ENCODE assay signal across 21 mouse cellular contexts in genomic region chr10:84638382-84638781, GRCm38 (mm10). TPM values are rescaled to one million over a fixed set of nuclear protein-coding genes. Genes with fewer than 3 reads are reported as not detected.
DNase-seq lines count a peak whose midpoint lies in the region; ATAC-seq and TF ChIP-seq lines count a peak whose summit lies in the region.
"Had no signal": no experiment of that assay in that cellular context is flagged by ENCODE, and none has a peak within 500 bp of the region (broad histone marks: within the 10 kb centered on the region; RNA-seq: fewer than 3 reads in every experiment).

No protein-coding gene starts in this region.

- no peak overlapping the region for H3K4me3 ChIP-seq in gastrocnemius, adult 2 months
- no peak overlapping the region for H3K4me3 ChIP-seq in heart, embryonic 10.5 days
- no peak overlapping the region for H3K4me3 ChIP-seq in liver, embryonic 13.5 days (replicated peaks)
- no peak overlapping the region for H3K4me3 ChIP-seq in liver, postnatal 0 days (ENCODE audit: low read depth, low read length)
- H3K4me3 ChIP-seq: embryonic facial prominence, embryonic 10.5 days; forebrain, embryonic 13.5 days; hindbrain, embryonic 12.5 days had no signal

- TF ChIP-seq EP300 in liver, postnatal 0 days (IDR thresholded peaks at IDR 0.05; ENCODE audit: low read depth): no peak

- no peaks in the 10 kb centered on the region for H3K4me1 ChIP-seq in heart, embryonic 10.5 days
- H3K4me1 ChIP-seq in liver, embryonic 13.5 days (replicated peaks): peaks cover 19% of the 10 kb centered on the region
- no peaks in the 10 kb centered on the region for H3K4me1 ChIP-seq in liver, postnatal 0 days (ENCODE audit: insufficient read depth)
- H3K4me1 ChIP-seq: embryonic facial prominence, embryonic 10.5 days; forebrain, embryonic 13.5 days; hindbrain, embryonic 12.5 days had no signal

- ATAC-seq in liver, embryonic 13.5 days (ENCODE audit: low read depth): no peak
- ATAC-seq in liver, postnatal 0 days: no peak
- ATAC-seq: activated CD4-positive, CD25-positive, alpha-beta regulatory T cell, adult 4 months; forebrain, embryonic 13.5 days; hindbrain, embryonic 16.5 days; inflammation-experienced regulatory T-cells, adult 6 months; intestine, postnatal 0 days; Patski had no signal

- no peak for TF ChIP-seq CTCF in gastrocnemius, adult 2 months (IDR thresholded peaks at IDR 0.05)
- no peak for TF ChIP-seq CTCF in liver, postnatal 0 days (IDR thresholded peaks at IDR 0.05; ENCODE audit: low read depth)

- WGBS in heart, embryonic 10.5 days: 87% methylated on average over 4 of the region's 4 CpGs
- WGBS in liver, embryonic 13.5 days (ENCODE audit: insufficient replicate concordance): 82% methylated on average over 4 of the region's 4 CpGs
- WGBS in liver, postnatal 0 days (ENCODE audit: insufficient replicate concordance): 86% methylated on average over 4 of the region's 4 CpGs

- H3K27ac ChIP-seq in gastrocnemius, adult 2 months: no peak overlapping the region
- H3K27ac ChIP-seq in heart, embryonic 10.5 days: no peak overlapping the region
- peak overlapping the region; percentile 82 for H3K27ac ChIP-seq in liver, embryonic 13.5 days
- H3K27ac ChIP-seq in liver, postnatal 0 days (ENCODE audit: low read depth): no peak overlapping the region
- H3K27ac ChIP-seq: embryonic facial prominence, embryonic 10.5 days; forebrain, embryonic 13.5 days; hindbrain, embryonic 12.5 days had no signal

- intact Hi-C loops in gastrocnemius, adult 2 months (cut with DNase I): no loop called here

- DNase-seq in gastrocnemius, adult 2 months: peak; percentile 54
- no peak for DNase-seq in gastrocnemius, adult 8-10 months (ENCODE audit: low spot score in 2 of 2)
- peak; percentile 32 for DNase-seq in heart, adult 8-10 months (ENCODE audit: low spot score)
- no peak for DNase-seq in heart, embryonic 10.5 days (ENCODE audit: low spot score)
- no peak for DNase-seq in liver, embryonic 13.5 days
- DNase-seq in liver, postnatal 0 days: no peak
- peak; percentile 43 for DNase-seq in skeletal muscle tissue, adult 2 months (ENCODE audit: low read depth, low spot score)
- no peak for DNase-seq in ovary, postnatal 10 days (ENCODE audit: low spot score)
- DNase-seq: adrenal gland, postnatal 14 days; cerebellum, adult 18-20 months; cerebellum, postnatal 10 days; gastrocnemius, postnatal 25 days; kidney, adult 8-10 months had no signal

- H3K9ac ChIP-seq in liver, embryonic 13.5 days: no peak overlapping the region; the same call in 1 of the 2 replicates
- no peak overlapping the region for H3K9ac ChIP-seq in liver, postnatal 0 days (replicated peaks)
- H3K9ac ChIP-seq: forebrain, embryonic 13.5 days; hindbrain, embryonic 12.5 days had no signal

- H3K4me2 ChIP-seq in liver, embryonic 13.5 days: no peak overlapping the region
- no peak overlapping the region for H3K4me2 ChIP-seq in liver, postnatal 0 days (ENCODE audit: low read depth, low read length)
- H3K4me2 ChIP-seq: forebrain, embryonic 13.5 days; hindbrain, embryonic 12.5 days had no signal

- H3K36me3 ChIP-seq in heart, embryonic 10.5 days: peaks cover 65% of the 10 kb centered on the region
- H3K36me3 ChIP-seq in liver, embryonic 13.5 days: peaks cover 41% of the 10 kb centered on the region
- peaks cover 41% of the 10 kb centered on the region for H3K36me3 ChIP-seq in liver, postnatal 0 days (replicated peaks; ENCODE audit: insufficient read depth, low read length)

- H3K27me3 ChIP-seq in heart, embryonic 10.5 days (ENCODE audit: insufficient read depth, poor library complexity, severe bottlenecking): no peaks in the 10 kb centered on the region
- H3K27me3 ChIP-seq in liver, embryonic 13.5 days: no peaks in the 10 kb centered on the region
- H3K27me3 ChIP-seq in liver, postnatal 0 days (ENCODE audit: insufficient read depth, low read length): no peaks in the 10 kb centered on the region
- H3K27me3 ChIP-seq: forebrain, embryonic 13.5 days; hindbrain, embryonic 12.5 days; Patski had no signal

- no peaks in the 10 kb centered on the region for H3K9me3 ChIP-seq in heart, embryonic 10.5 days
- no peaks in the 10 kb centered on the region for H3K9me3 ChIP-seq in liver, embryonic 13.5 days (replicated peaks)
- no peaks in the 10 kb centered on the region for H3K9me3 ChIP-seq in liver, postnatal 0 days (ENCODE audit: low read length)
- H3K9me3 ChIP-seq: embryonic facial prominence, embryonic 10.5 days; forebrain, embryonic 13.5 days; hindbrain, embryonic 12.5 days had no signal

RNA-seq across cellular contexts. Expression of gene Polr3b, which starts 16.3 kb away (rescaled TPM):
- total RNA-seq in gastrocnemius, adult 2 months (2021): 10 to 100 TPM in 1 of 2 experiments, 1 to 10 TPM in 1; 9.3 to 13.3 TPM
- total RNA-seq in gastrocnemius, adult 8-10 months (2022): 1 to 10 TPM; 8.6 to 9.5 (median 8.7) TPM
- total RNA-seq in heart, adult 8-10 months (2022): 10 to 100 TPM; 10.7 to 11.6 (median 11.0) TPM
- 15.6 and 15.8 TPM in 2 replicates for polyA plus RNA-seq in heart, embryonic 10.5 days (2016; fragmentation: Nextera tagmentation; extraction: Ambion mirVana)
- 5.7 and 8.4 TPM in 2 replicates for polyA plus RNA-seq in liver, embryonic 13.5 days (2015; fragmentation: Nextera tagmentation; extraction: Ambion mirVana)
- polyA plus RNA-seq in liver, postnatal 0 days (2015; fragmentation: Nextera tagmentation; extraction: Ambion mirVana): 2.8 and 3.9 TPM in 2 replicates

Comparison
In these comparisons a context has a peak if more than half of its experiments do, and no peak if none do; other contexts are left out.
1. DNase-seq: peak in gastrocnemius, adult 2 months (single experiment), heart, adult 8-10 months (single experiment) and skeletal muscle tissue, adult 2 months (single experiment); none in gastrocnemius, adult 8-10 months (0 of 2), heart, embryonic 10.5 days (single experiment), liver, embryonic 13.5 days (single experiment), liver, postnatal 0 days (single experiment) and ovary, postnatal 10 days (single experiment).